Mouse (Mus musculus): ENCODE data around the gene Cacng3. TPM values are rescaled to one million over a fixed set of nuclear protein-coding genes. Genes with fewer than 3 reads are reported as not detected.
A peak's percentile ranks its signal among the peaks of the same experiment; 100 is the strongest.

Cacng3 gene
- polyA plus RNA-seq, 1 experiment, result not detected

GRCm38 (mm10) chr7:122643676-122644075 lies 26.6 kb upstream of the Cacng3 start:
- no peak overlapping the region for H3K27ac ChIP-seq (ENCODE audit: control insufficient read depth, insufficient read depth, low read depth, low read length, poor library complexity)
- TF ChIP-seq POLR2A (IDR thresholded peaks at IDR 0.05; ENCODE audit: borderline replicate concordance, control insufficient read depth, low read depth, low read length), result no peak
- TF ChIP-seq CTCF (IDR thresholded peaks at IDR 0.05; ENCODE audit: control insufficient read depth, insufficient read depth, low read length), result no peak
- no peak overlapping the region for H3K4me3 ChIP-seq (replicated peaks; ENCODE audit: control insufficient read depth, low read depth, low read length)
- WGBS, result 80% methylated on average over 8 of the region's 8 CpGs
- no peaks in the 10 kb centered on the region for H3K4me1 ChIP-seq (ENCODE audit: control insufficient read depth, insufficient read depth, low read length)

- no peak for TF ChIP-seq POLR2A (IDR thresholded peaks at IDR 0.05; ENCODE audit: borderline replicate concordance, control insufficient read depth, low read depth, low read length)
- TF ChIP-seq CTCF (IDR thresholded peaks at IDR 0.05; ENCODE audit: control insufficient read depth, insufficient read depth, low read length), result no peak
- no peak overlapping the region for H3K27ac ChIP-seq (ENCODE audit: control insufficient read depth, insufficient read depth, low read depth, low read length, poor library complexity)
- WGBS, result 84% methylated on average over 10 of the region's 10 CpGs
- H3K4me3 ChIP-seq (replicated peaks; ENCODE audit: control insufficient read depth, low read depth, low read length), result no peak overlapping the region
- H3K4me1 ChIP-seq (ENCODE audit: control insufficient read depth, insufficient read depth, low read length), result no peaks in the 10 kb centered on the region
These were observed 21.0 kb upstream of the Cacng3 start for GRCm38 (mm10) chr7:122649306-122649705.

GRCm38 (mm10) chr7:122652523-122652922 lies 17.8 kb upstream of the Cacng3 start:
- TF ChIP-seq CTCF (IDR thresholded peaks at IDR 0.05; ENCODE audit: control insufficient read depth, insufficient read depth, low read length) (no peak), POLR2A (IDR thresholded peaks at IDR 0.05; ENCODE audit: borderline replicate concordance, control insufficient read depth, low read depth, low read length) (no peak)
- Histone ChIP-seq H3K4me3 (replicated peaks; ENCODE audit: control insufficient read depth, low read depth, low read length) (no peak overlapping the region), H3K4me1 (ENCODE audit: control insufficient read depth, insufficient read depth, low read length) (no peaks in the 10 kb centered on the region), H3K27ac (ENCODE audit: control insufficient read depth, insufficient read depth, low read depth, low read length, poor library complexity) (no peak overlapping the region)
- WGBS, result 85% methylated on average over 3 of the region's 3 CpGs

GRCm38 (mm10) chr7:122656671-122657070 lies 13.6 kb upstream of the Cacng3 start:
- 83% methylated on average over 3 of the region's 3 CpGs for WGBS
- Histone ChIP-seq H3K4me3 (replicated peaks; ENCODE audit: control insufficient read depth, low read depth, low read length) (no peak overlapping the region), H3K27ac (ENCODE audit: control insufficient read depth, insufficient read depth, low read depth, low read length, poor library complexity) (no peak overlapping the region), H3K4me1 (ENCODE audit: control insufficient read depth, insufficient read depth, low read length) (no peaks in the 10 kb centered on the region)
- no peak for TF ChIP-seq CTCF (IDR thresholded peaks at IDR 0.05; ENCODE audit: control insufficient read depth, insufficient read depth, low read length)
- no peak for TF ChIP-seq POLR2A (IDR thresholded peaks at IDR 0.05; ENCODE audit: borderline replicate concordance, control insufficient read depth, low read depth, low read length)

- H3K4me1 ChIP-seq (ENCODE audit: control insufficient read depth, insufficient read depth, low read length), result no peaks in the 10 kb centered on the region
- TF ChIP-seq CTCF (IDR thresholded peaks at IDR 0.05; ENCODE audit: control insufficient read depth, insufficient read depth, low read length) (no peak), POLR2A (IDR thresholded peaks at IDR 0.05; ENCODE audit: borderline replicate concordance, control insufficient read depth, low read depth, low read length) (no peak)
- no peak overlapping the region for H3K4me3 ChIP-seq (replicated peaks; ENCODE audit: control insufficient read depth, low read depth, low read length)
- H3K27ac ChIP-seq (ENCODE audit: control insufficient read depth, insufficient read depth, low read depth, low read length, poor library complexity), result no peak overlapping the region
- whole genome bisulfite sequencing, result 80% methylated on average over 5 of the region's 5 CpGs
These were observed 12.7 kb upstream of the Cacng3 start for GRCm38 (mm10) chr7:122657423-122658126.

GRCm38 (mm10) chr7:122665311-122666049 lies 4.8 kb upstream of the Cacng3 start:
- TF ChIP-seq POLR2A (IDR thresholded peaks at IDR 0.05; ENCODE audit: borderline replicate concordance, control insufficient read depth, low read depth, low read length) (no peak), CTCF (IDR thresholded peaks at IDR 0.05; ENCODE audit: control insufficient read depth, insufficient read depth, low read length) (no peak)
- Histone ChIP-seq H3K4me1 (ENCODE audit: control insufficient read depth, insufficient read depth, low read length) (no peaks in the 10 kb centered on the region; the same call in 1 of the 2 replicates), H3K4me3 (replicated peaks; ENCODE audit: control insufficient read depth, low read depth, low read length) (no peak overlapping the region), H3K27ac (ENCODE audit: control insufficient read depth, insufficient read depth, low read depth, low read length, poor library complexity) (no peak overlapping the region)
- 33% methylated on average over 7 of the region's 7 CpGs for WGBS

GRCm38 (mm10) chr7:122667903-122668302 lies 2.4 kb upstream of the Cacng3 start:
- Histone ChIP-seq H3K4me3 (replicated peaks; ENCODE audit: control insufficient read depth, low read depth, low read length) (no peak overlapping the region), H3K27ac (ENCODE audit: control insufficient read depth, insufficient read depth, low read depth, low read length, poor library complexity) (no peak overlapping the region), H3K4me1 (ENCODE audit: control insufficient read depth, insufficient read depth, low read length) (no peaks in the 10 kb centered on the region; the same call in 1 of the 2 replicates)
- TF ChIP-seq POLR2A (IDR thresholded peaks at IDR 0.05; ENCODE audit: borderline replicate concordance, control insufficient read depth, low read depth, low read length) (no peak), CTCF (IDR thresholded peaks at IDR 0.05; ENCODE audit: control insufficient read depth, insufficient read depth, low read length) (peak; percentile 37; the same call in 1 of the 2 replicates)
- WGBS, result 30% methylated on average over 5 of the region's 5 CpGs

GRCm38 (mm10) chr7:122670873-122671641 lies 765 bp downstream of the Cacng3 start:
- WGBS, result 22% methylated on average over 45 of the region's 45 CpGs
- Histone ChIP-seq H3K4me1 (ENCODE audit: control insufficient read depth, insufficient read depth, low read length) (no peaks in the 10 kb centered on the region; the same call in 1 of the 2 replicates), H3K27ac (ENCODE audit: control insufficient read depth, insufficient read depth, low read depth, low read length, poor library complexity) (no peak overlapping the region), H3K4me3 (replicated peaks; ENCODE audit: control insufficient read depth, low read depth, low read length) (no peak overlapping the region)
- TF ChIP-seq POLR2A (IDR thresholded peaks at IDR 0.05; ENCODE audit: borderline replicate concordance, control insufficient read depth, low read depth, low read length) (no peak), CTCF (IDR thresholded peaks at IDR 0.05; ENCODE audit: control insufficient read depth, insufficient read depth, low read length) (no peak)
